10 mouse cellular contexts compared by ENCODE assay signal in genomic region chr6:136165443-136166077, GRCm38 (mm10). TPM values are rescaled to one million over a fixed set of nuclear protein-coding genes. Genes with fewer than 3 reads are reported as not detected.
DNase-seq lines count a peak whose midpoint lies in the region; ATAC-seq and TF ChIP-seq lines count a peak whose summit lies in the region.
"Had no signal": no experiment of that assay in that cellular context is flagged by ENCODE, and none has a peak within 500 bp of the region (broad histone marks: within the 10 kb centered on the region; RNA-seq: fewer than 3 reads in every experiment).

No protein-coding gene starts in this region.

- no peak overlapping the region for H3K4me2 ChIP-seq in lung, embryonic 16.5 days (ENCODE audit: low read depth, low read length)
- no peak overlapping the region for H3K4me2 ChIP-seq in intestine, postnatal 0 days (replicated peaks; ENCODE audit: low read depth)
- H3K4me2 ChIP-seq: midbrain, embryonic 12.5 days had no signal

- H3K36me3 ChIP-seq in kidney, adult 2 months (ENCODE audit: control insufficient read depth, insufficient read depth, low read length) = no peaks in the 10 kb centered on the region
- no peaks in the 10 kb centered on the region for H3K36me3 ChIP-seq in lung, embryonic 16.5 days (ENCODE audit: control insufficient read depth, insufficient read depth, low read length)
- no peaks in the 10 kb centered on the region for H3K36me3 ChIP-seq in intestine, postnatal 0 days (ENCODE audit: control insufficient read depth, insufficient read depth)
- H3K36me3 ChIP-seq: midbrain, embryonic 12.5 days had no signal

- H3K27me3 ChIP-seq in kidney, adult 2 months (replicated peaks; ENCODE audit: control insufficient read depth, insufficient read depth, low read length) = no peaks in the 10 kb centered on the region
- H3K27me3 ChIP-seq in lung, embryonic 16.5 days (ENCODE audit: control insufficient read depth, insufficient read depth, low read depth, low read length) = peaks cover 10% of the 10 kb centered on the region
- peaks cover 8% of the 10 kb centered on the region; the same call in 1 of the 2 replicates for H3K27me3 ChIP-seq in intestine, postnatal 0 days (replicated peaks; ENCODE audit: control insufficient read depth, insufficient read depth, low read length)

- TF ChIP-seq POLR2A in kidney, adult 2 months (IDR thresholded peaks at IDR 0.05; ENCODE audit: low read depth, low read length) = no peak

- no peak overlapping the region for H3K9ac ChIP-seq in lung, embryonic 16.5 days (ENCODE audit: low read length)
- H3K9ac ChIP-seq in intestine, postnatal 0 days (ENCODE audit: low read depth, low read length) = no peak overlapping the region
- H3K9ac ChIP-seq: midbrain, embryonic 12.5 days had no signal

- H3K9me3 ChIP-seq in lung, embryonic 16.5 days (ENCODE audit: control insufficient read depth, low read length) = no peaks in the 10 kb centered on the region
- H3K9me3 ChIP-seq in intestine, postnatal 0 days (ENCODE audit: control insufficient read depth) = no peaks in the 10 kb centered on the region
- H3K9me3 ChIP-seq: midbrain, embryonic 12.5 days had no signal

- H3K4me3 ChIP-seq in kidney, adult 2 months (ENCODE audit: insufficient read depth, low read depth, low read length) = no peak overlapping the region
- no peak overlapping the region for H3K4me3 ChIP-seq in lung, embryonic 16.5 days (ENCODE audit: low read length)
- no peak overlapping the region for H3K4me3 ChIP-seq in intestine, postnatal 0 days (ENCODE audit: low read depth, low read length)
- H3K4me3 ChIP-seq: midbrain, embryonic 12.5 days had no signal

- intact Hi-C loops in gastrocnemius, postnatal 14 days (cut with DNase I; ENCODE audit: low total_unique reads) = no loop called here

- TF ChIP-seq CTCF in kidney, adult 2 months (conservative IDR thresholded peaks at IDR 0.05; ENCODE audit: insufficient read depth, insufficient read length, low read depth, low read length) = no peak
- no peak for TF ChIP-seq CTCF in intestine, postnatal 0 days (IDR thresholded peaks at IDR 0.05; ENCODE audit: low read depth)

- peak; percentile 80 for ATAC-seq in lung, embryonic 16.5 days (ENCODE audit: low read depth)
- ATAC-seq in intestine, postnatal 0 days = no peak

- H3K4me1 ChIP-seq in kidney, adult 2 months (ENCODE audit: control insufficient read depth, insufficient read depth, low read length) = no peaks in the 10 kb centered on the region
- no peaks in the 10 kb centered on the region for H3K4me1 ChIP-seq in lung, embryonic 16.5 days (replicated peaks; ENCODE audit: control insufficient read depth, insufficient read depth, low read length)
- no peaks in the 10 kb centered on the region for H3K4me1 ChIP-seq in intestine, postnatal 0 days (replicated peaks; ENCODE audit: control insufficient read depth, insufficient read depth, low read length)

- DNase-seq in kidney, postnatal 14 days = peak; percentile 41
- DNase-seq in kidney, adult 2 months = no peak
- DNase-seq in cerebellum, postnatal 4 days (ENCODE audit: low spot score in 2 of 2) = peak; percentile 44 to 74
- DNase-seq in gastrocnemius, postnatal 14 days = peak; percentile 74
- no peak for DNase-seq in adrenal gland, adult 18-20 months (ENCODE audit: low spot score in 2 of 2)
- no peak for DNase-seq in spleen, postnatal 14 days (ENCODE audit: low spot score in 2 of 2)

- WGBS in kidney, adult 2 months = 73% methylated on average over 9 of the region's 9 CpGs
- 33% methylated on average over 9 of the region's 9 CpGs for WGBS in lung, embryonic 16.5 days
- WGBS in intestine, postnatal 0 days = 63% methylated on average over 9 of the region's 9 CpGs

- H3K27ac ChIP-seq in kidney, adult 2 months (ENCODE audit: insufficient read depth, low read depth, low read length) = no peak overlapping the region
- H3K27ac ChIP-seq in lung, embryonic 16.5 days (ENCODE audit: low read length) = no peak overlapping the region
- H3K27ac ChIP-seq in intestine, postnatal 0 days (ENCODE audit: low read depth, low read length) = no peak overlapping the region
- H3K27ac ChIP-seq: midbrain, embryonic 12.5 days had no signal

RNA-seq across cellular contexts. Expression of gene Grin2b, which starts 7.8 kb away (rescaled TPM):
- polyA plus RNA-seq in kidney, adult 2 months (2012; rRNA removed) = not detected in 2 replicates
- under 1 TPM; 0.04 to 0.14 TPM for total RNA-seq in gastrocnemius, postnatal 14 days (2021)
- polyA plus RNA-seq in lung, embryonic 16.5 days (2015; fragmentation: Nextera tagmentation; extraction: Ambion mirVana) = 2.8 TPM in 2 replicates
- under 1 TPM; 0.07 to 0.22 TPM for total RNA-seq in adrenal gland, adult 18-20 months (2021)
- not detected in 2 replicates for polyA plus RNA-seq in intestine, postnatal 0 days (2015; fragmentation: Nextera tagmentation; extraction: Ambion mirVana)
- total RNA-seq: MEL had no signal

Comparison
In these comparisons a context has a peak if more than half of its experiments do, and no peak if none do; other contexts are left out.
1. DNase-seq: peak in kidney, postnatal 14 days (single experiment), cerebellum, postnatal 4 days (2 of 2) and gastrocnemius, postnatal 14 days (single experiment); none in kidney, adult 2 months (single experiment), adrenal gland, adult 18-20 months (0 of 2) and spleen, postnatal 14 days (0 of 2).